Mouse (Mus musculus) neural tube, embryonic 12.5 days (tissue): Measurements from ENCODE around the gene Elk4. TPM values are rescaled to one million over a fixed set of nuclear protein-coding genes. Genes with fewer than 3 reads are reported as not detected.

Experiments
- polyA plus RNA-seq: library from polyadenylated mRNA; unstranded; fragments of >200 nt; fragmentation: Nextera tagmentation; extraction: Ambion mirVana; gene quantifications from 2 replicates; pipeline ENCODE4 v1.2.1, GENCODE M21; 2016

Elk4 gene
- polyA plus RNA-seq, 1 experiment from 2014 or later = 16.1 TPM

Other genes with a start within 250 kb of the Elk4 start
- gene Pm20d1, start 210.2 kb upstream of the Elk4 start, polyA plus RNA-seq = 0.51 and 0.58 TPM in 2 replicates
- gene Slc41a1, start 180.1 kb upstream of the Elk4 start, polyA plus RNA-seq = 11.3 and 11.4 TPM in 2 replicates
- 10.0 and 11.3 TPM in 2 replicates for gene Rab29, start 140.4 kb upstream of the Elk4 start, polyA plus RNA-seq
- 90.7 and 91.4 TPM in 2 replicates for gene Nucks1, start 97.1 kb upstream of the Elk4 start, polyA plus RNA-seq
- 8.2 and 11.1 TPM in 2 replicates for gene Slc45a3, start 44.6 kb upstream of the Elk4 start, polyA plus RNA-seq
- gene Mfsd4a, start 60.5 kb downstream of the Elk4 start, polyA plus RNA-seq = 9.8 and 11.2 TPM in 2 replicates
- 0.74 and 0.84 TPM in 2 replicates for gene Cdk18, start 132.1 kb downstream of the Elk4 start, polyA plus RNA-seq
- 11.7 and 11.9 TPM in 2 replicates for gene Lemd1, start 183.8 kb downstream of the Elk4 start, polyA plus RNA-seq
- gene AC124108.1, start 183.8 kb downstream of the Elk4 start, polyA plus RNA-seq = 3.0 and 3.7 TPM in 2 replicates
- 0.74 and 0.86 TPM in 2 replicates for gene Gm10188, start 222.2 kb downstream of the Elk4 start, polyA plus RNA-seq